Mouse (Mus musculus): Measurements from ENCODE around the gene Dnmt3l.

Gene Dnmt3l

GRCm38 (mm10) chr10:78019984-78020383, 21.8 kb upstream of the Dnmt3l start:
- in situ Hi-C loops (cut with MboI; ENCODE audit: unreplicated experiment in 2 of 2): loop anchor here (10.0 to 25.0 kb wide), 3 partner anchors 505 to 1667 kb away; partner anchors contain the start of genes Cdc34 (in 1 of the 2), Fam207a (in 1 of the 2), Gzmm (in 1 of the 2) and Syde1 (in 1 of the 2)

GRCm38 (mm10) chr10:78025453-78025852, 16.3 kb upstream of the Dnmt3l start:
- in situ Hi-C loops (cut with MboI; ENCODE audit: unreplicated experiment in 2 of 2): loop anchor here (5.0 to 25.0 kb wide), 3 partner anchors 38 to 362 kb away; no protein-coding TSS in a partner anchor

GRCm38 (mm10) chr10:78028129-78028528, 13.6 kb upstream of the Dnmt3l start:
- in situ Hi-C loops (cut with MboI; ENCODE audit: unreplicated experiment in 2 of 2): loop anchor here (5.0 to 25.0 kb wide), 3 partner anchors 41 to 359 kb away; no protein-coding TSS in a partner anchor

- in situ Hi-C loops (cut with MboI; ENCODE audit: unreplicated experiment in 2 of 2): loop anchor here (5.0 to 25.0 kb wide), 3 partner anchors 42 to 358 kb away; no protein-coding TSS in a partner anchor
Observed at GRCm38 (mm10) chr10:78029080-78029479, 12.7 kb upstream of the Dnmt3l start.

GRCm38 (mm10) chr10:78031987-78032386, 9.8 kb upstream of the Dnmt3l start:
- in situ Hi-C loops (cut with MboI; ENCODE audit: unreplicated experiment in 2 of 2): loop anchor here (5.0 to 25.0 kb wide), 3 partner anchors 35 to 355 kb away; partner anchors contain the start of gene Icosl (in 1 of the 2)

- in situ Hi-C loops (cut with MboI; ENCODE audit: unreplicated experiment in 2 of 2): loop anchor here (25.0 kb wide), 1 partner anchor 350 kb away; no protein-coding TSS in a partner anchor
Observed at GRCm38 (mm10) chr10:78037139-78037538, 4.6 kb upstream of the Dnmt3l start.

- in situ Hi-C loops (cut with MboI; ENCODE audit: unreplicated experiment in 2 of 2): loop anchor here (25.0 kb wide), 1 partner anchor 345 kb away; no protein-coding TSS in a partner anchor
Observed at GRCm38 (mm10) chr10:78042096-78042495, 349 bp downstream of the Dnmt3l start.

- in situ Hi-C loops (cut with MboI; ENCODE audit: unreplicated experiment in 2 of 2): loop anchor here (25.0 kb wide), 1 partner anchor 344 kb away; no protein-coding TSS in a partner anchor
Observed at GRCm38 (mm10) chr10:78042697-78043405, 1.1 kb downstream of the Dnmt3l start.

GRCm38 (mm10) chr10:78043406-78043836, 1.7 kb downstream of the Dnmt3l start, which contains the start of gene Aire:
Gene Aire, minus strand, starts transcription at chr10:78043610.
- in situ Hi-C loops (cut with MboI; ENCODE audit: unreplicated experiment in 2 of 2): loop anchor here (25.0 kb wide), 1 partner anchor 344 kb away; no protein-coding TSS in a partner anchor

- in situ Hi-C loops (cut with MboI; ENCODE audit: unreplicated experiment in 2 of 2): loop anchor here (25.0 kb wide), 1 partner anchor 343 kb away; no protein-coding TSS in a partner anchor
Observed at GRCm38 (mm10) chr10:78044531-78044930, 2.8 kb downstream of the Dnmt3l start.

GRCm38 (mm10) chr10:78046388-78046787, 4.6 kb downstream of the Dnmt3l start:
- in situ Hi-C loops (cut with MboI; ENCODE audit: unreplicated experiment in 2 of 2): loop anchor here (25.0 kb wide), 1 partner anchor 341 kb away; no protein-coding TSS in a partner anchor

- in situ Hi-C loops (cut with MboI; ENCODE audit: unreplicated experiment in 2 of 2): loop anchor here (25.0 kb wide), 1 partner anchor 339 kb away; no protein-coding TSS in a partner anchor
Observed at GRCm38 (mm10) chr10:78048061-78048730, 6.4 kb downstream of the Dnmt3l start.

GRCm38 (mm10) chr10:78049519-78050035, 7.8 kb downstream of the Dnmt3l start:
- in situ Hi-C loops (cut with MboI; ENCODE audit: unreplicated experiment in 2 of 2): loop anchor here (25.0 kb wide), 1 partner anchor 338 kb away; no protein-coding TSS in a partner anchor

GRCm38 (mm10) chr10:78054633-78055565, 13.2 kb downstream of the Dnmt3l start:
- in situ Hi-C loops (cut with MboI; ENCODE audit: unreplicated experiment in 2 of 2): no loop called here

GRCm38 (mm10) chr10:78057056-78057455, 15.3 kb downstream of the Dnmt3l start:
- in situ Hi-C loops (cut with MboI; ENCODE audit: unreplicated experiment in 2 of 2): no loop called here

GRCm38 (mm10) chr10:78063122-78063521, 21.4 kb downstream of the Dnmt3l start:
- in situ Hi-C loops (cut with MboI; ENCODE audit: unreplicated experiment in 2 of 2): no loop called here

- in situ Hi-C loops (cut with MboI; ENCODE audit: unreplicated experiment in 2 of 2): loop anchor here (5.0 kb wide), 2 partner anchors 35 to 95 kb away; no protein-coding TSS in a partner anchor
Observed at GRCm38 (mm10) chr10:78067226-78067625, 25.5 kb downstream of the Dnmt3l start.

- in situ Hi-C loops (cut with MboI; ENCODE audit: unreplicated experiment in 2 of 2): loop anchor here (5.0 kb wide), 2 partner anchors 36 to 94 kb away; no protein-coding TSS in a partner anchor
Observed at GRCm38 (mm10) chr10:78068541-78068940, 26.8 kb downstream of the Dnmt3l start.

Measured in v-Abl transformed pro-B cells (cell line).